Mouse (Mus musculus): ENCODE results near the gene Sppl3. TPM values are rescaled to one million over a fixed set of nuclear protein-coding genes. Genes with fewer than 3 reads are reported as not detected.

The Sppl3 gene
- polyA plus RNA-seq, 1 experiment from 2014 or later, result 39.6 TPM

- Histone ChIP-seq H3K27ac (ENCODE audit: low read depth) (no peak overlapping the region), H3K4me2 (no peak overlapping the region), H3K4me1 (ENCODE audit: insufficient read depth) (peaks cover 2% of the 10 kb centered on the region; the same call in 1 of the 2 replicates), H3K9me3 (ENCODE audit: low read depth, low read length) (no peaks in the 10 kb centered on the region), H3K36me3 (ENCODE audit: insufficient read depth) (peaks cover 23% of the 10 kb centered on the region; the same call in 1 of the 2 replicates), H3K9ac (no peak overlapping the region), H3K4me3 (ENCODE audit: low read depth, low read length) (no peak overlapping the region), H3K27me3 (ENCODE audit: insufficient read depth, low read length) (no peaks in the 10 kb centered on the region)
- TF ChIP-seq CTCF (IDR thresholded peaks at IDR 0.05; ENCODE audit: low read depth), result no peak
- DNase-seq (no peak), ATAC-seq (ENCODE audit: insufficient read depth) (no peak)
- WGBS, result 76% methylated on average over 4 of the region's 4 CpGs
Measured at GRCm38 (mm10) chr5:115074749-115075148, 63.8 kb downstream of the Sppl3 start.

- no peak for ATAC-seq (ENCODE audit: insufficient read depth)
- peak; percentile 77 for TF ChIP-seq CTCF (IDR thresholded peaks at IDR 0.05; ENCODE audit: low read depth)
- Histone ChIP-seq H3K4me1 (ENCODE audit: insufficient read depth) (0 out of 2 replicates have a peak, but pooled peaks cover under 1% of the 10 kb centered on the region), H3K27me3 (ENCODE audit: insufficient read depth, low read length) (no peaks in the 10 kb centered on the region), H3K27ac (ENCODE audit: low read depth) (no peak overlapping the region), H3K4me3 (ENCODE audit: low read depth, low read length) (no peak overlapping the region), H3K4me2 (no peak overlapping the region), H3K36me3 (ENCODE audit: insufficient read depth) (peaks cover 23% of the 10 kb centered on the region; the same call in 1 of the 2 replicates), H3K9me3 (ENCODE audit: low read depth, low read length) (no peaks in the 10 kb centered on the region), H3K9ac (no peak overlapping the region)
- peak; percentile 86 for DNase-seq
- 55% methylated on average over 5 of the region's 5 CpGs for WGBS
Measured at GRCm38 (mm10) chr5:115076144-115076901, 65.4 kb downstream of the Sppl3 start.

- H3K27me3 ChIP-seq (ENCODE audit: insufficient read depth, low read length), result no peaks in the 10 kb centered on the region
- ATAC-seq (ENCODE audit: insufficient read depth) (no peak), DNase-seq (no peak)
- TF ChIP-seq CTCF (IDR thresholded peaks at IDR 0.05; ENCODE audit: low read depth), result no peak
- WGBS, result 84% methylated on average over 5 of the region's 5 CpGs
- H3K4me1 ChIP-seq (ENCODE audit: insufficient read depth), result no peaks in the 10 kb centered on the region
- H3K9ac ChIP-seq, result no peak overlapping the region
- no peak overlapping the region for H3K4me2 ChIP-seq
- H3K27ac ChIP-seq (ENCODE audit: low read depth), result no peak overlapping the region
- no peak overlapping the region for H3K4me3 ChIP-seq (ENCODE audit: low read depth, low read length)
- no peaks in the 10 kb centered on the region for H3K9me3 ChIP-seq (ENCODE audit: low read depth, low read length)
- H3K36me3 ChIP-seq (ENCODE audit: insufficient read depth), result peaks cover 53% of the 10 kb centered on the region
Measured at GRCm38 (mm10) chr5:115081636-115082035, 70.7 kb downstream of the Sppl3 start.

GRCm38 (mm10) chr5:115083492-115083891, 72.6 kb downstream of the Sppl3 start:
- Histone ChIP-seq H3K27ac (ENCODE audit: low read depth) (no peak overlapping the region), H3K27me3 (ENCODE audit: insufficient read depth, low read length) (no peaks in the 10 kb centered on the region), H3K36me3 (ENCODE audit: insufficient read depth) (peaks cover 56% of the 10 kb centered on the region), H3K4me1 (ENCODE audit: insufficient read depth) (no peaks in the 10 kb centered on the region), H3K4me3 (ENCODE audit: low read depth, low read length) (no peak overlapping the region), H3K9ac (no peak overlapping the region), H3K9me3 (ENCODE audit: low read depth, low read length) (no peaks in the 10 kb centered on the region), H3K4me2 (no peak overlapping the region)
- DNase-seq (no peak), ATAC-seq (ENCODE audit: insufficient read depth) (no peak)
- 79% methylated on average over 6 of the region's 6 CpGs for WGBS
- no peak for TF ChIP-seq CTCF (IDR thresholded peaks at IDR 0.05; ENCODE audit: low read depth)

- DNase-seq (no peak), ATAC-seq (ENCODE audit: insufficient read depth) (no peak)
- Histone ChIP-seq H3K9ac (no peak overlapping the region), H3K27ac (ENCODE audit: low read depth) (no peak overlapping the region), H3K9me3 (ENCODE audit: low read depth, low read length) (no peaks in the 10 kb centered on the region), H3K27me3 (ENCODE audit: insufficient read depth, low read length) (no peaks in the 10 kb centered on the region), H3K36me3 (ENCODE audit: insufficient read depth) (peaks cover 75% of the 10 kb centered on the region), H3K4me2 (no peak overlapping the region), H3K4me3 (ENCODE audit: low read depth, low read length) (no peak overlapping the region), H3K4me1 (ENCODE audit: insufficient read depth) (no peaks in the 10 kb centered on the region)
- no peak for TF ChIP-seq CTCF (IDR thresholded peaks at IDR 0.05; ENCODE audit: low read depth)
- 98% methylated on average over 2 of the region's 2 CpGs for WGBS
Measured at GRCm38 (mm10) chr5:115085675-115086074, 74.7 kb downstream of the Sppl3 start.

- Histone ChIP-seq H3K4me2 (no peak overlapping the region), H3K27me3 (ENCODE audit: insufficient read depth, low read length) (no peaks in the 10 kb centered on the region), H3K9me3 (ENCODE audit: low read depth, low read length) (no peaks in the 10 kb centered on the region), H3K27ac (ENCODE audit: low read depth) (no peak overlapping the region), H3K4me1 (ENCODE audit: insufficient read depth) (no peaks in the 10 kb centered on the region), H3K4me3 (ENCODE audit: low read depth, low read length) (no peak overlapping the region), H3K36me3 (ENCODE audit: insufficient read depth) (peaks cover 69% of the 10 kb centered on the region), H3K9ac (no peak overlapping the region)
- ATAC-seq (ENCODE audit: insufficient read depth), result no peak
- 97% methylated on average over 5 of the region's 5 CpGs for WGBS
- no peak for DNase-seq
- TF ChIP-seq CTCF (IDR thresholded peaks at IDR 0.05; ENCODE audit: low read depth), result peak; percentile 28
Measured at GRCm38 (mm10) chr5:115089592-115090268, 78.8 kb downstream of the Sppl3 start.

- peaks cover 74% of the 10 kb centered on the region for H3K36me3 ChIP-seq (ENCODE audit: insufficient read depth)
- no peak overlapping the region for H3K4me3 ChIP-seq (ENCODE audit: low read depth, low read length)
- DNase-seq, result no peak
- no peaks in the 10 kb centered on the region for H3K9me3 ChIP-seq (ENCODE audit: low read depth, low read length)
- no peak overlapping the region for H3K9ac ChIP-seq
- no peak for TF ChIP-seq CTCF (IDR thresholded peaks at IDR 0.05; ENCODE audit: low read depth)
- no peaks in the 10 kb centered on the region for H3K27me3 ChIP-seq (ENCODE audit: insufficient read depth, low read length)
- ATAC-seq (ENCODE audit: insufficient read depth), result no peak
- no peak overlapping the region for H3K4me2 ChIP-seq
- H3K4me1 ChIP-seq (ENCODE audit: insufficient read depth), result no peaks in the 10 kb centered on the region
- H3K27ac ChIP-seq (ENCODE audit: low read depth), result no peak overlapping the region
- WGBS, result 70% methylated on average over 3 of the region's 3 CpGs
Measured at GRCm38 (mm10) chr5:115091015-115091414, 80.1 kb downstream of the Sppl3 start.
